Mouse (Mus musculus) sigmoid colon, adult 10 weeks (tissue): ENCODE measurements around the gene Fem1a. TPM values are rescaled to one million over a fixed set of nuclear protein-coding genes. Genes with fewer than 3 reads are reported as not detected.

Experiments used
- polyA plus RNA-seq: library from polyadenylated mRNA; stranded (reverse); fragments of 350-450 nt; fragmentation: Illumina TruSeq; extraction: RNeasy Lipid Tissue Mini Kit (QIAGEN cat#74804); gene quantifications from one replicate; pipeline ENCODE4 v1.2.3, GENCODE M21; 2014; ENCODE audit warnings: low read depth, low replicate concordance

The Fem1a gene
- 3.3 TPM for polyA plus RNA-seq

DNA sequence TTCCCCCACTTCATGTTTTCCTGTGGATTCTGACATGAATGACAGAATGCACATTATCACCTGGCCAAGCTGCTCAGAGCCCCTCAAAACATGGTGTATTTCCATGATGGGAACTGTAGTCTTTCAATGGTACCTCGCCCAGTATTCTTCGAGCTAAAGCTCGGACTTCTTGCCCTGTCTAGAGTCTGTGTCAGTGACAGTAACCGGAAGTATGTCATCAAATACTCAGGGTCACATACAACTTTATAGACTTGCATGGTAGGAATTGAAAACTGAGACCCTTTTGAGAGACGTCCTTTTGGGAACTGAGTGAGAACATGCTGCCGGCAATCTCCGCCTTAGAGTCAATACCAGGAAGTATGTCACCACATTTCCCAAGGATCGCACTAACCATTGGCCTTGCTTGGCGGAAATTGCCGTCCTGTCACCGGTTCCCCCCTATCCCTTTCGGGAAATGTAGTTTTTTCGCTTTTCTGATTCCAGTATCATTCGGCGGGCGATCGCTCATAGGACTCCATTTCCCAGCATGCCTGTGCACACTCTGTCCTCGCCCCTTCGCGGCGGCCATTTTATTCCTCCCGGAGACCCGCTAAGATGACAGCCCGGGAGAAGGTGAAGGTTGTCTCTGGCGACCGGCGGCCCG, at the start of gene Fem1a:
Gene Fem1a, plus strand, starts transcription at position 572 of the 643 bp plus-strand sequence.

DNA sequence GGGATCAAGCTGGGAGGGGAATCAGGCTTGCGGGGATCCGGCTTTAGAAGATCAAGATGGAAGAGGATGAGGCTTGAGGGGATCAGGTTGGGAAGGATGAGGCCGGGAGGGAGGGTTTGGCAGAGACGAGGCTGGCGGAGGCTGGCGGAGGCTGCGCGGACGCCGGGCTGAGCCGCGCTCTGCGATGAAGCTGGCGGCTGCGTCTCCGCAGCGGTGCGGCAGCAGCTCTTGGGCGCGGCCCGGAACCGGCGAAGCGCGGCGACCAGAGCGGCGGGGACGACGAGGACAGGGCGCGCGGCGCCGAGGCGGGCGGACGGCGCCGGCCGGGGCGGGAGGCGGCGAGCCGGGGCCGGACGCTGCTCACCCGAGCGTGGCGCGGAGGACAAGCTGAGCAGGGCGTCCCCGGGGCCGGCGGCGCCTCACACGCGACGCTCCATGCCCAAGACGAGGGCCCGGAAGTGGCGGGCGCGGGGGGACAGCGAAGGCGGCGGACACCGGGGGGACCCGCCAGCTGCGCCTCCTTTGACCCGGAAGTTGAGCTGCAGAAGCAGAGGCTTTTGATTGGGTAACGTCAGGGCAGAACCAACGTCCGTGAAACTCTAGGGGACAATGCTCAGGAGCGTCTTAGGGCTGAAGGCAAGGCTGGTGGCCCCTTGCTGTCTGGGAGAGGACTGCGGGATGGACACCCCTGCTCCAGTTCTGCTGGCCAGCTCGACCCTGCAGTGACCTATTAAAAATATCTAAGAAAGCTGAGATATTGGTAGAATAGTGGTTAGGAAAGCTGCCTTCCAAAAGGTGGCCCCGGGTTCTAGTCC, 38.0 kb upstream of the Fem1a start, which contains the start of gene Dpp9:
Gene Dpp9, minus strand, starts transcription at position 529 of the 815 bp plus-strand sequence.

DNA sequence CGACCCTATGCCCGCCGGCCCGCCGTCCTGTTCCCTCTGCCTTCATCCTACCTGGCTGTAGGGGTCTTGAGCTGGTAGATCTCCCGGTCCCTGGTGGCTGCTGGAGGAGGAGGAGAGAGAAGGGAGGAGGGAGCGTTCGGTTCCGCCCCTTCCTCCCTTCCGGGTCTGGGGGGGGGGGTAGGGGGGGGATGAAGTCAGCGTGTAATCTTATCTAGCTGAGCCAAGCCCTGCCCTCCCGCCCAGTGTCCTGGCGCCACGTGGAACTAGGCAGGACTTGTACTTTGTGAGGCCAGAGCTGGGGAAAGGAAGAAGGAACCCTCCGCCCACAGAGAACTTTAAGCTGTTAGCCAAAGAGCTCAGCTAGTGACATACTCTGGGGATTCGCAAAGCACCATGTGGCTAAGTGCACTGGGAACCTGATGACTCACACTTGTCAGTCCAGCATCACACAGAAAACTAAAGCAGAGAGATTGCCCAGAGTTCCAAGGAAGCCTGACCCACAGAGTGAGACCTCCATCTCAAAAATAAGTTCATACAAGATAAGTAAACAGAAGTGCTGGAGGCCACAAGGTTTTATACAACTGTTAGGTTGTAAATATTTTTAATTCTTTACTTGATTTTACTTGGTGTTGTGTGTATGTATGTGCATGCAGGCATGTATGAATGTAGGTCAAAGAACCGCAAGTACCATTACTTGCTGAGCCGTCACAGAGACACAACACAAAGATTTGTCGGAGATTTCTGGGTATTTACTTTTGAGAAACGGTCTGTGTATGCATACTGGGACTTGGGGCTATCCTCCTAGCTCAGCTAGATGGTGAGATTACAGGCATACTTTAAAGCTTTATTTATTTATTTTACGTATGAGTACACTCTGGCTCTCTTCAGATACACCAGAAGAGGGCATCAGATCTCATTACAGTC, 20.3 kb downstream of the Fem1a start, which contains the start of gene Ticam1:
Gene Ticam1, minus strand, starts transcription at position 144 of the 924 bp plus-strand sequence.

DNA sequence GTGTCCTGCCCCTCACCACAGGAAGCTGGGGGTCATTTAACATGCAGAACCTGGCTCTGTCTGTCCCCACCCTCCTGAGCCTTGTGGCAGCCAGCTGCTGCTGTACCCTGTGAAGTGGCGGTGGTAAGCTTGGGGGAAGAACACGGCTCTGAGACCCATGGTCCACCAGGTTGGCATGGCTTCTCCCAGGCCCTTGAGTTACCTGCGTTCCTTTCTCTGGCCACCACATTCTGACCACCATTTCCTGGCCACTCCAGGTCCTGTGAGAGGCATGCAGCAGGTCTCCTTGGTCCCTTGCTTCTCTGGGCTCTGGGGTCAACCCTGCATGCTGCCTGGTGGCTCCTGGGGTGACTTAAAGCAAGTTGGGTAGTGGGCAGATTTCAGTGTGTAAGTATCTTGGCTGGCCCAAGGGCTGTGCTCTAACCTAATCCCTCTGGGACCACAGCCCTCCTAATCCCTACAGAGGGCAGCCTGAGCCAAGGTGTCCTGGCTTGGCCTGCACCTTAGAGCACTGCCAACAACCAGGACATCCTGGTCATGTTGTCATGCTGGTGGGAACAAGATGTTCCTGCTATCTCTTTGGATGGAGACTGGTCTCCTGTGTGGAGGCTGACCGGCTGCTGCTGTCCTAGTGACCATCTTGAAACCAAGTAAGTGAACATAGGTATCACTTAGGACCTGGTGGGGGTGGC, 36.1 kb downstream of the Fem1a start, which contains the start of gene Plin3:
Gene Plin3, minus strand, starts transcription at position 343 of the 692 bp plus-strand sequence.

DNA sequence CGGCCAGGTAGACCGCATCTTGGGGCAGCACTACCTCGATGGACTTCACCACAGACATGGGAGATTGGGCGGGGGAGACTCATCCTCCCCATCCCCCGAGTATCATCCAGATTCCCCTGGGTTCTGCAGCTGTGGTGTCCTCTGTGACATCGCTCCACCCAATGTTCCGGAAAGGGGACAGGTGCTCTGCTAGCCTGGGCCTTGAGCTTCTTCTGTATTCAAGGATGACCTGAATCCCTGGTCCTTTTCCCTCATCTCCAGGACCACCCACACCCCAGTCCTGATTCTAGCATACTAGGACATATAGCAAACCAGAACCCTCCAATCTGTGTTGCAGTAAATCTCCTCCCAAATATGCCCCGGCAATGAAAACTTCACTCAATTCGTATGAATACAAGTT, 43.6 kb downstream of the Fem1a start, which contains the start of gene Arrdc5:
Gene Arrdc5, minus strand, starts transcription at position 101 of the 400 bp plus-strand sequence.

DNA sequence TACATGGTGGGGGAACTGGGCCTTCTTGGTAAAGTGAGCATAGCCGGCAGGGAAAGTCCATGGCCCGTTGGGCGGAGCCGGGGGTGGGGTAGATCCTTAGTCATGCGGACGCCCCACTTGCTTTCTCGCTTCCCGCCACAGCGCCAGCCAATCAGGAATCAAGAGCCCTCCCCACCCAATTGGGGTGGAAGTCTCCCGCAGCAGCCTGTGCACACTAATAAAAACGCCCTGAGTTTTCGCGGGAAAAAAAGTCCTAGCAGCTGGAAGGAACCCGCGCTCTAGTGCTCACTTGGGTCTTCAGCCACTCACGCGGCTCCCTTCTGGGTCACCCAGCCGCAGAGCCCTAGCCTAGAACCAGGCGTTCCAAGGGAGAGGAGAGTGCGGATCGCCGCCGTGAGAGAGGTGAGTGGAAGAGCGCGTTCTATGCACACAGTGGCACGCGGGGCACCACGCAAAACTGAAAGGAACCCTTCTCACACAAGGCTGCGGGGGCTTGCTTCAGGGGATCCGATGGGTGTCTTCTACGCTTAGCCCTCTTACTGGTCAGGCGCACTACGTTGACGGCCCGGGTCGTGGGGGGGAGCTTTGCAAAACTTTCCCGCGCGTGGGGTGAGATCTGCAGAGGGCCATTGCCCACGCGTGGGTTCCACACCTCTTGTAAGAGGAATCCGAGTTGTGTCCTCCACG, 46.7 kb downstream of the Fem1a start, which contains the start of gene Uhrf1:
Gene Uhrf1, plus strand, starts transcription at position 162 of the 687 bp plus-strand sequence.

Other genes starting within 250 kb of the Fem1a start
- gene Sh3gl1, start 220.2 kb upstream of the Fem1a start, polyA plus RNA-seq, result 0.79 TPM
- gene Chaf1a, start 216.4 kb upstream of the Fem1a start, polyA plus RNA-seq, result 0.44 TPM
- gene Ubxn6, start 181.8 kb upstream of the Fem1a start, polyA plus RNA-seq, result 23.9 TPM
- 2.7 TPM for gene Hdgfl2, start 177.2 kb upstream of the Fem1a start, polyA plus RNA-seq
- gene Plin4, start 147.0 kb upstream of the Fem1a start, polyA plus RNA-seq, result 1.4 TPM
- not detected for gene Plin5, start 139.2 kb upstream of the Fem1a start, polyA plus RNA-seq
- gene Lrg1, start 134.8 kb upstream of the Fem1a start, polyA plus RNA-seq, result not detected
- gene Sema6b, start 116.5 kb upstream of the Fem1a start, polyA plus RNA-seq, result not detected
- gene Tnfaip8l1, start 94.3 kb upstream of the Fem1a start, polyA plus RNA-seq, result 2.0 TPM
- 13.5 TPM for gene Mydgf, start 72.9 kb upstream of the Fem1a start, polyA plus RNA-seq
- gene Dpp9, start 37.9 kb upstream of the Fem1a start, polyA plus RNA-seq, result 0.28 TPM
- 0.69 TPM for gene Ticam1, start 20.0 kb downstream of the Fem1a start, polyA plus RNA-seq
- 22.0 TPM for gene Plin3, start 36.1 kb downstream of the Fem1a start, polyA plus RNA-seq
- gene Arrdc5, start 43.5 kb downstream of the Fem1a start, polyA plus RNA-seq, result not detected
- 6.8 TPM for gene Uhrf1, start 46.5 kb downstream of the Fem1a start, polyA plus RNA-seq
- 1.4 TPM for gene Kdm4b, start 69.3 kb downstream of the Fem1a start, polyA plus RNA-seq
- 0.98 TPM for gene Ptprs, start 219.7 kb downstream of the Fem1a start, polyA plus RNA-seq